Mouse (Mus musculus) lung, postnatal 0 days (tissue): ENCODE measurements around the gene Fyb2.

ENCODE experiments used
- CTCF ChIP-seq: IDR thresholded peaks from 2 replicates; pipeline ENCODE4 v1.5.1; 2016; ENCODE audit warnings: antibody characterized with exemption, mild to moderate bottlenecking
- EP300 ChIP-seq: IDR thresholded peaks from 2 replicates; pipeline ENCODE4 v1.6.1; 2016; ENCODE audit warnings: antibody characterized with exemption, mild to moderate bottlenecking, control low read depth

GRCm38 (mm10) chr4:104961431-104961830 is 48.2 kb downstream of the Fyb2 start:
- TF ChIP-seq CTCF (no peak), EP300 (no peak)
